Mouse (Mus musculus) cortical plate, adult 2 months (tissue): ENCODE results near the gene Trpc7.

Experiments
- CTCF ChIP-seq: fragments of 200-500 bp; IDR thresholded peaks from 2 replicates; pipeline ENCODE4 v1.5.1; 2011; ENCODE audit warnings: mild to moderate bottlenecking, control low read depth, low read length; ENCODE audit not compliant: insufficient read depth; ENCODE audit errors: extremely low read depth
- POLR2A ChIP-seq: fragments of 200-500 bp; IDR thresholded peaks from 2 replicates; pipeline ENCODE4 v1.6.1; 2011; ENCODE audit warnings: mild to moderate bottlenecking, low read length, control low read depth; ENCODE audit not compliant: insufficient read depth; ENCODE audit errors: extremely low read depth

DNA sequence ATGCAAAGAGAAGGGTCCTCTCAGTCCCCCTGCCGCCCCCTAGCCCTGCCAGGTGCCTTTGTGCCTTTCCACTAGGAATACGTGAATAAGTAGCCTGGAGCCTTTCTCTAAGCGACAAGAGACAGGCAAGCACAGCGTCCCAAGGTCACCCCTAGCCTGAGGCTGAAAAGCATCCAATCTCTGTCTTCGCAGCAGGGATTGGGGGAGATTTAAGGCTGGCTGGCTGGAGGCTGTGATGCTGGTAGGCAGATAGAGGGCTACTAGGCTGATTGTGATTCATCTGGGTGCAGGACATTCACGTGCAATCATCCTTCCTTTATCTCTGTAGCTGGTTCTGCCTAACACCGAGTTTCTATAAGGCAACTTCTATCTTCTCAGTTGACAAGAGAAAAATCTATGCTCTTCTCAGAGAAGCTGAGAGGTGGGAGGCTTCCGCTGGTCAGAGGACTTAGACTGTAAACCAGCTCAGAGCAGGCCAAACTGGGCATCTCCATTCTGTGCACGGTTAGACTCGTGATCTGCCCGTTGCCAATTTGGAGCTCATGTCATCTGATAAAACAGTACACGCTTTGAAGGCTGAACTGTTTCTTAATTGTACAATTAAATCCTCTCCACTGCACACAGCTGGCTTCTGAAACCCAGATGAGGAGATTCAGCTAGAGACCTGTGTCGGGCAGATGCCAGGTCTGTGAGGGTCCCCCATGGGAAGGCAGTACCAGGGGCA lies 114.9 kb downstream of the Trpc7 start:
- no peak for TF ChIP-seq CTCF
- no peak for TF ChIP-seq POLR2A
